Mouse (Mus musculus) testis, adult 2 months (tissue): Measurements from ENCODE around the gene Thbs1.

Source experiments
- CTCF ChIP-seq: fragments of 200-500 bp; IDR thresholded peaks from 2 replicates; pipeline ENCODE4 v1.5.1; 2012; ENCODE audit warnings: low read depth, mild to moderate bottlenecking, inconsistent platforms, low read length, moderate library complexity; ENCODE audit not compliant: control insufficient read depth, insufficient read depth, insufficient replicate concordance
- POLR2A ChIP-seq: fragments of 200-500 bp; IDR thresholded peaks from 2 replicates; pipeline ENCODE4 v1.6.1; 2012; ENCODE audit warnings: low read depth, mild to moderate bottlenecking, inconsistent platforms, low read length, moderate library complexity; ENCODE audit not compliant: control insufficient read depth

DNA sequence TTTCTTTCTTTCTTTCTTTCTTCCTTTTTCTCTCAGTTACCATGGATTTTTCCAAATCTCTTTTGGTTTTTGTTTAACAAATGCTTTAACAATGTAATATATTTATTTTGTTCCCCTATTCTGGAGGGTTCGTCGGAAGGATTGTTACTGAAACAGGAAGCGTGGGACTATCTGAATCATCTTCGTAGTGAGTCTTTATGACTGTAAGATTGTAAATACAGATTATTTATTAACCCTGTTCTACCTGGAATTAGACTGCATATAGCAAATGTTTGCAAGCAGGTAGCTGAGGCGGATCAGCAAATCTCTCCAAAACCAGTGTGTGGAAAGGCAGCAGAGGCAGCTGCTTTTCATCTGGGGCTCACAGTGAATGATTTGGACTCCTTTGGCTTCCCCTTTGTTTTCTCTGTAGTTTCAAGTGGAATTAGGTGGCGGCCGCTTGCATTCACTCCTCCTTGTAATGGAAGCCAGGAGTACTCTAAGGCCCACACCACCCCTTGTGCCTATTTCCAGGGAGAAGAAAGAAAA is 14.3 kb downstream of the Thbs1 start:
- TF ChIP-seq POLR2A = no peak
- no peak for TF ChIP-seq CTCF
